Mouse (Mus musculus) G1E (cell line): ENCODE results near the gene Rtp4.

Experiments used
- CTCF ChIP-seq: IDR thresholded peaks from 2 replicates; pipeline ENCODE4 v1.5.1; 2012; ENCODE audit warnings: low read depth, low read length, inconsistent platforms, mixed read lengths
- GATA1 ChIP-seq: IDR thresholded peaks from 2 replicates; pipeline ENCODE4 v1.6.1; 2012; ENCODE audit warnings: borderline replicate concordance, low read length, inconsistent platforms, mixed read lengths
- TAL1 ChIP-seq: conservative IDR thresholded peaks from 2 replicates; pipeline ENCODE4 v1.6.1; 2012; ENCODE audit warnings: low read depth, low read length, inconsistent platforms, mixed read lengths

DNA sequence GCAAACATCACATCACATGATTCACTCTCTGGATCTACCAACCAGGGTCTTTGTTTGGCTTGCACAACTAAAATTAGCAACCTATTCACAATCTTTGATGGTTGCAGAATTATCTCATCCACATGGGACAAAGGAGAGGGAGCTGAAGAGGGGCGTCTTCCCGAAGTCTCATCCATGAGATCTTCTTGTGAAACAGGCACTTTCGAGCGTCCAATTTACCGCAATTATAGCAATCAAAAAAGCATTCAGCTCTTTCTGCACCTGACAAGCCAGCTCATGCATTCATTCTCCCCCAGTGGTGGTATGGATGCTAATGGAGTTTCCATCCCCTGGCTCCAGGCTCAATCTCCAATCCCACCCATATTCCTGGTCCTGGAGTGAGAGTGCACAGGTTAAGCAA, 132.9 kb downstream of the Rtp4 start:
- no peak for TF ChIP-seq CTCF
- TF ChIP-seq GATA1: no peak
- no peak for TF ChIP-seq TAL1
